Comparison of ENCODE assay signal across 20 mouse cellular contexts in the genomic region with DNA sequence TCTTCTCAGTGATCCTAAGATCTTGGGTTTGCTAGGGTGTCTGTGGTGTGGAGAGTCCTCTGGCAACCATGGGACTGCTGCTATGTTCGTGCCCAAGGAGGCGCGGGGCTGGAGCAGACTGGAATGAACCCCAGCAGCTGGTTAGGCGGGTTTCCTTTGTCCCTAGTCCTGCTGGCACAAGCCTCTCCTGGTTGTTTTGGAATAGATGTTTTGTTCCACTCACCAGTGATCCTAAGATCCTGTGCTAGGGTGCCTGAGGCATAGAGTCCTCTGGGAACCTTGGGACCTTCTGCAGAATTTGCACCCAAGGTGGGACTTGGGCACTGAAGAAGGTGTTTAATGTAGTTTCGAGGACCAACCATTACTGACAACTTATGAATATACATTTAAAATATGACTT.
DNase-seq lines count a peak whose midpoint lies in the region; ATAC-seq lines count a peak whose summit lies in the region.
"Had no signal": no experiment of that assay in that cellular context is flagged by ENCODE, and none has a peak within 500 bp of the region (broad histone marks: within the 10 kb centered on the region; RNA-seq: fewer than 3 reads in every experiment).

No protein-coding gene starts in this region.

- WGBS in forebrain, embryonic 16.5 days = 79% methylated on average over 5 of the region's 5 CpGs
- 84% methylated on average over 5 of the region's 5 CpGs for WGBS in forebrain, embryonic 15.5 days
- 78% methylated on average over 5 of the region's 5 CpGs for WGBS in hindbrain, embryonic 11.5 days
- 85% methylated on average over 5 of the region's 5 CpGs for WGBS in hindbrain, embryonic 14.5 days
- 85% methylated on average over 5 of the region's 5 CpGs for WGBS in midbrain, embryonic 12.5 days
- 79% methylated on average over 5 of the region's 5 CpGs for WGBS in midbrain, embryonic 14.5 days

- peak; percentile 2 for DNase-seq in hindbrain, embryonic 11.5 days (ENCODE audit: low spot score)
- DNase-seq in hindbrain, embryonic 14.5 days (ENCODE audit: low spot score) = no peak
- no peak for DNase-seq in midbrain, embryonic 14.5 days
- DNase-seq: adrenal gland, postnatal 14 days; cerebellum, adult 18-20 months; cerebellum, adult 9-11 months; cerebellum, postnatal 36 days; gastrocnemius, adult 2 months; gastrocnemius, postnatal 25 days had no signal

- no peak overlapping the region for H3K27ac ChIP-seq in forebrain, embryonic 16.5 days (ENCODE audit: low read length)
- H3K27ac ChIP-seq in forebrain, embryonic 15.5 days (replicated peaks) = no peak overlapping the region
- no peak overlapping the region for H3K27ac ChIP-seq in hindbrain, embryonic 11.5 days (ENCODE audit: low read depth, low read length)
- H3K27ac ChIP-seq in hindbrain, embryonic 14.5 days = no peak overlapping the region
- H3K27ac ChIP-seq in midbrain, embryonic 12.5 days (replicated peaks) = no peak overlapping the region
- no peak overlapping the region for H3K27ac ChIP-seq in midbrain, embryonic 14.5 days (replicated peaks; ENCODE audit: low read depth, low read length)
- H3K27ac ChIP-seq: embryonic facial prominence, embryonic 13.5 days; gastrocnemius, adult 2 months; heart, embryonic 15.5 days; hindbrain, embryonic 15.5 days had no signal

- H3K27me3 ChIP-seq in forebrain, embryonic 16.5 days (replicated peaks; ENCODE audit: control insufficient read depth, insufficient read depth, low read length) = no peaks in the 10 kb centered on the region
- no peaks in the 10 kb centered on the region for H3K27me3 ChIP-seq in forebrain, embryonic 15.5 days
- no peaks in the 10 kb centered on the region for H3K27me3 ChIP-seq in hindbrain, embryonic 11.5 days (ENCODE audit: control insufficient read depth, insufficient read depth, low read length)
- H3K27me3 ChIP-seq in hindbrain, embryonic 14.5 days (ENCODE audit: control insufficient read depth, insufficient read depth, low read length) = no peaks in the 10 kb centered on the region
- H3K27me3 ChIP-seq in midbrain, embryonic 12.5 days = no peaks in the 10 kb centered on the region
- H3K27me3 ChIP-seq in midbrain, embryonic 14.5 days (ENCODE audit: control insufficient read depth, insufficient read depth, low read length) = no peaks in the 10 kb centered on the region
- H3K27me3 ChIP-seq: CH12.LX; embryonic facial prominence, embryonic 13.5 days; heart, embryonic 15.5 days; hindbrain, embryonic 15.5 days; Patski had no signal

- H3K4me3 ChIP-seq in forebrain, embryonic 16.5 days (replicated peaks; ENCODE audit: low read length) = no peak overlapping the region
- H3K4me3 ChIP-seq in forebrain, embryonic 15.5 days = no peak overlapping the region
- no peak overlapping the region for H3K4me3 ChIP-seq in hindbrain, embryonic 11.5 days (ENCODE audit: low read depth, low read length)
- no peak overlapping the region for H3K4me3 ChIP-seq in hindbrain, embryonic 14.5 days (replicated peaks; ENCODE audit: low read length)
- H3K4me3 ChIP-seq in midbrain, embryonic 12.5 days = no peak overlapping the region
- no peak overlapping the region for H3K4me3 ChIP-seq in midbrain, embryonic 14.5 days (replicated peaks; ENCODE audit: low read depth, low read length)
- H3K4me3 ChIP-seq: embryonic facial prominence, embryonic 13.5 days; gastrocnemius, adult 2 months; heart, embryonic 15.5 days; hindbrain, embryonic 15.5 days had no signal

- no peak overlapping the region for H3K9ac ChIP-seq in forebrain, embryonic 16.5 days (replicated peaks; ENCODE audit: low read depth, low read length)
- no peak overlapping the region for H3K9ac ChIP-seq in forebrain, embryonic 15.5 days (replicated peaks)
- H3K9ac ChIP-seq in hindbrain, embryonic 11.5 days (ENCODE audit: low read depth, low read length) = no peak overlapping the region
- H3K9ac ChIP-seq in hindbrain, embryonic 14.5 days = no peak overlapping the region
- H3K9ac ChIP-seq in midbrain, embryonic 12.5 days (replicated peaks) = no peak overlapping the region
- no peak overlapping the region for H3K9ac ChIP-seq in midbrain, embryonic 14.5 days (replicated peaks; ENCODE audit: low read length)
- H3K9ac ChIP-seq: embryonic facial prominence, embryonic 13.5 days; heart, embryonic 15.5 days; hindbrain, embryonic 15.5 days had no signal

- H3K4me2 ChIP-seq in forebrain, embryonic 16.5 days (ENCODE audit: low read length) = no peak overlapping the region
- no peak overlapping the region for H3K4me2 ChIP-seq in forebrain, embryonic 15.5 days (replicated peaks)
- H3K4me2 ChIP-seq in hindbrain, embryonic 11.5 days (replicated peaks; ENCODE audit: low read depth, low read length) = no peak overlapping the region
- H3K4me2 ChIP-seq in hindbrain, embryonic 14.5 days (replicated peaks) = no peak overlapping the region
- no peak overlapping the region for H3K4me2 ChIP-seq in midbrain, embryonic 12.5 days (replicated peaks)
- H3K4me2 ChIP-seq in midbrain, embryonic 14.5 days (ENCODE audit: low read length) = no peak overlapping the region
- H3K4me2 ChIP-seq: embryonic facial prominence, embryonic 13.5 days; heart, embryonic 15.5 days; hindbrain, embryonic 15.5 days had no signal

- H3K36me3 ChIP-seq in forebrain, embryonic 16.5 days (ENCODE audit: control insufficient read depth, insufficient read depth) = no peaks in the 10 kb centered on the region
- H3K36me3 ChIP-seq in forebrain, embryonic 15.5 days = no peaks in the 10 kb centered on the region
- H3K36me3 ChIP-seq in hindbrain, embryonic 11.5 days (ENCODE audit: control insufficient read depth, insufficient read depth, low read length) = no peaks in the 10 kb centered on the region
- no peaks in the 10 kb centered on the region for H3K36me3 ChIP-seq in hindbrain, embryonic 14.5 days (replicated peaks; ENCODE audit: control insufficient read depth, insufficient read depth)
- H3K36me3 ChIP-seq in midbrain, embryonic 12.5 days = no peaks in the 10 kb centered on the region
- no peaks in the 10 kb centered on the region for H3K36me3 ChIP-seq in midbrain, embryonic 14.5 days (ENCODE audit: control insufficient read depth, insufficient read depth, low read length)
- H3K36me3 ChIP-seq: embryonic facial prominence, embryonic 13.5 days; heart, embryonic 15.5 days; hindbrain, embryonic 15.5 days had no signal

- 0 out of 2 replicates have a peak, but pooled peaks have one; percentile 40 for ATAC-seq in forebrain, embryonic 16.5 days
- ATAC-seq in forebrain, embryonic 15.5 days (replicated peaks) = no peak
- ATAC-seq in hindbrain, embryonic 11.5 days (ENCODE audit: low FRiP score) = no peak; the same call in 1 of the 2 replicates
- no peak for ATAC-seq in hindbrain, embryonic 14.5 days (ENCODE audit: low FRiP score)
- 0 out of 2 replicates have a peak, but pooled peaks have one; percentile 14 for ATAC-seq in midbrain, embryonic 12.5 days (ENCODE audit: low FRiP score, low read depth)
- no peak for ATAC-seq in midbrain, embryonic 14.5 days (ENCODE audit: low FRiP score, low TSS enrichment)
- ATAC-seq: activated CD4-positive, CD25-positive, alpha-beta regulatory T cell, adult 4 months; inflammation-experienced regulatory T-cells, adult 6 months; intestine, postnatal 0 days; Patski had no signal

- no peaks in the 10 kb centered on the region for H3K9me3 ChIP-seq in forebrain, embryonic 16.5 days (ENCODE audit: control insufficient read depth, low read length)
- no peaks in the 10 kb centered on the region for H3K9me3 ChIP-seq in forebrain, embryonic 15.5 days
- no peaks in the 10 kb centered on the region for H3K9me3 ChIP-seq in hindbrain, embryonic 11.5 days (ENCODE audit: control insufficient read depth, low read length)
- H3K9me3 ChIP-seq in hindbrain, embryonic 14.5 days (ENCODE audit: control insufficient read depth, low read length) = no peaks in the 10 kb centered on the region
- no peaks in the 10 kb centered on the region for H3K9me3 ChIP-seq in midbrain, embryonic 12.5 days
- H3K9me3 ChIP-seq in midbrain, embryonic 14.5 days (ENCODE audit: control insufficient read depth, low read length) = no peaks in the 10 kb centered on the region
- H3K9me3 ChIP-seq: embryonic facial prominence, embryonic 13.5 days; heart, embryonic 15.5 days; hindbrain, embryonic 15.5 days had no signal

- H3K4me1 ChIP-seq in forebrain, embryonic 16.5 days (replicated peaks; ENCODE audit: control insufficient read depth, insufficient read depth, low read length) = peaks cover 3% of the 10 kb centered on the region; the same call in 1 of the 2 replicates
- peaks cover 3% of the 10 kb centered on the region; the same call in 1 of the 2 replicates for H3K4me1 ChIP-seq in forebrain, embryonic 15.5 days
- no peaks in the 10 kb centered on the region for H3K4me1 ChIP-seq in hindbrain, embryonic 11.5 days (replicated peaks; ENCODE audit: control insufficient read depth, insufficient read depth, low read length)
- no peaks in the 10 kb centered on the region for H3K4me1 ChIP-seq in hindbrain, embryonic 14.5 days (replicated peaks; ENCODE audit: control insufficient read depth, insufficient read depth, low read length)
- peaks cover 4% of the 10 kb centered on the region for H3K4me1 ChIP-seq in midbrain, embryonic 12.5 days
- H3K4me1 ChIP-seq in midbrain, embryonic 14.5 days (ENCODE audit: control insufficient read depth, insufficient read depth, low read length) = no peaks in the 10 kb centered on the region
- H3K4me1 ChIP-seq: embryonic facial prominence, embryonic 13.5 days; heart, embryonic 15.5 days; hindbrain, embryonic 15.5 days had no signal

Comparison
In these comparisons a context has a peak if more than half of its experiments do, and no peak if none do; other contexts are left out.
1. ATAC-seq: peak in forebrain, embryonic 16.5 days (single experiment) and midbrain, embryonic 12.5 days (single experiment); none in forebrain, embryonic 15.5 days (single experiment), hindbrain, embryonic 11.5 days (single experiment), hindbrain, embryonic 14.5 days (single experiment) and midbrain, embryonic 14.5 days (single experiment).